Mouse (Mus musculus) cerebellum, adult 11-12 months (tissue): ENCODE measurements around the gene Olfr149.
"Not testable (repeated sequence)": the region's sequence is repeated elsewhere in the genome, so short reads cannot be mapped to it uniquely, and the experiment has no call there.

ENCODE experiments used
- DNase-seq: peaks from one replicate; pipeline ENCODE4 v3.0.0; 2022

Olfr149 gene

DNA sequence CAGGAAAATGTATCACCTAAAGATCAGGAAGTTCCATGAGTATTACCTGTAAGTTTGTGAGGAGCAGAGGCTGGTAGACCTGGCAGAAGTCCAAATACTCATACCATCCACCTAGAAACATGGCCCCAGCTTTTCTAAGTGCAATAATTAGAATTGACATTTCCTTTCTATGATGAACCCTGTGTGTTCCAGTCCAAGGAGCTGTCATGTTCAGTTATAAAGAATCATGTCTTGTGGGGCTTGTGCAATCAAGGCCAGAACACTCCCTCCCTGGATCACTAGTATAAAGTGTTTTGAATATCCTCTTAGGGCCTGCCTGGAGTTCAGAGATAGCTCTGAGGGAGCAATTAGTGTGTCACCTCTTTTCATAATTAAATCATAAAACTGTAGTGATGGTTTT, at the start of gene Olfr149:
Gene Olfr149, minus strand, starts transcription at position 101 of the 400 bp plus-strand sequence.
- no peak for DNase-seq

DNA sequence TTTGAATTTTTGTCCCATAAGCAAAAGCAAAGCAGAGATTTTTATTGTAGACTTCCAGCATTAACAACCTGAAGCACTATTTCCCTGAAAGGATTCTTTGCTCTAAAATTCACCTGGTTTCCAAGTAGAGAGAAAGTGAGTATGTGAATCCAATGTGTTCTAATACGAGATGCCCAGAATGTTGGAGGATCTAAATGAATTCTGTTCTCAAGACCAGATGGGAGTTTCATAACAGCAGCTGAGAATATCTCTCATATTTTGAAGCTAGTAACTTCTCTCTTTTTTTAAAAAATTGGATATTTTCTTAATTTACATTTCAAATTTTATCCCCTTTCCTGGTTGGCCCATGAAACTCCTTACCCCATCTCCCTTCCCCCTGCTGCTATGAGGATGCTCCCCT, 39.5 kb upstream of the Olfr149 start:
- no peak for DNase-seq

DNA sequence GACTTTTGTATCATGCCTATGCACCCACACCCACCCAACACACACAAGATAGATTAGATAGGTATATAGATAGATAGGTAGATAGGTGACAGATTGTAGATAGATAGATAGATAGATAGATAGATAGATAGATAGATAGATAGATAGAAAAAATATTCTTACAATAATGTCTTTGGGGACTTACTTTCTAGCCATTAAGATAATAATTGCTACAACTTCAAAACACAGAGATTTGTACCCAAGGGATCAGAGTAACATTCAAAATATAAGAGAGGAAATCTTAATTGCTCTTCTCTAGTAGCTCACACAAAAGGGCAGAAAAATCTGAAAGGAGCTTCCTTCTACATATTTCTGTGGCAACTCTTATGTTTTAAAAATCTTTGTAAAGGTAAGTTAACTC, 39.0 kb upstream of the Olfr149 start, which contains the start of gene Olfr967:
Gene Olfr967, plus strand, starts transcription at position 301 of the 400 bp plus-strand sequence.
- DNase-seq: no peak

DNA sequence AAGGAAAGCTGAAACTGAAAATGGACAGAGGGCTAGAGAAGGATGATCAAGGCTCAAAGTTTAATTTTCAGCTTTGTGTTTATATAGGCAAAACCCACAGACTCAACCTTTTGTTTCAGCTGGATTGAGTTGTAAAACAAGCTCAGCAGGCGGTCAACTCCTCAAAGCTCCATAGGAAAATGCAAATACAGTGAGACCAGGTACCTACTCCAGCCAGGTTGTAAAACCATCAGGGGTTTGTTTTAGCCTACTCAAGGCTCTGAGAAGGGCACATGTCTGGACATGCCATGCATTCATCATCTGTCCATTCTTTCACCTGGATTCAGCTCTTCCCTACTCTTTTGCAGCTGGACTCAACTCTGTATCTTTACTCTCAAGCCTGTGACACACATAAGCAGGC, 33.8 kb upstream of the Olfr149 start:
- no peak for DNase-seq

DNA sequence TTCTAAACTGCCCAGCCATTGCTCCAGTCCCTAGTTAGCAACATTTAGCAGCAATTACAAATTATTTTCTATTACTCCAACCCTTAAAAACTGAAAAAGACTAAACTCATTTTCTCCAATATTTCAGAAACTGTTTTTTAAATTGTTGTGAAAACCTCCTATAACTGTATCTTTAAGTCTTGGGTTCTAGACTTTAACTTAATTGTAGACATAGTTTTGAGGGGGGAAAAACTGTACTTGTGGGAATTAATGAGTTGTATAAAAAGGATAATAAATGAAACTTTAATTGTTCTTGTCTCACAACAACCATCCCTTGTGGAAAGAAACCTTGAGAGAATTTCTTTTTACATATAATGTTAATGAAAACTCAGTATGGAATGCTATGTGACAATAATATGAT, 23.8 kb upstream of the Olfr149 start, which contains the start of gene Olfr150:
Gene Olfr150, plus strand, starts transcription at position 301 of the 400 bp plus-strand sequence.
- no peak for DNase-seq

DNA sequence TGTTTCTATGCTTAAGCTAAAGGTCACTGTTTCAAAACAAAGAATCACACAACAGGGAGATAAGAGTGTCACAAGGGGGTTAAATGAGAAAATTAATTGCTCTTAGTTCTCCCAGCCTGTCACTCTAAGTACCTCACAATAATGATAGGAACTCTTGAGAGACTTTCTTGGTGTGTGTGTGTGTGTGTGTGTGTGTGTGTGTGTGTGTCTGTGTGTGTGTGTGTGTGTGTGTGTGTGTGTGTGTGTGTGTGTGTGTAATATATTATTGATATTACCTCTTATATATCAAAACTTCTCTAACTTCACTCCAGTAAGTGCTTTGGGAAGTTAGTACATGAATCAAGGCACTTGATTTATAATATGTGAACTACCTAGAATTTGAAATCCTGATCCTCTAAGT, 4.1 kb upstream of the Olfr149 start, which contains the start of gene Olfr965:
Gene Olfr965, plus strand, starts transcription at position 301 of the 400 bp plus-strand sequence.
- DNase-seq: no peak

DNA sequence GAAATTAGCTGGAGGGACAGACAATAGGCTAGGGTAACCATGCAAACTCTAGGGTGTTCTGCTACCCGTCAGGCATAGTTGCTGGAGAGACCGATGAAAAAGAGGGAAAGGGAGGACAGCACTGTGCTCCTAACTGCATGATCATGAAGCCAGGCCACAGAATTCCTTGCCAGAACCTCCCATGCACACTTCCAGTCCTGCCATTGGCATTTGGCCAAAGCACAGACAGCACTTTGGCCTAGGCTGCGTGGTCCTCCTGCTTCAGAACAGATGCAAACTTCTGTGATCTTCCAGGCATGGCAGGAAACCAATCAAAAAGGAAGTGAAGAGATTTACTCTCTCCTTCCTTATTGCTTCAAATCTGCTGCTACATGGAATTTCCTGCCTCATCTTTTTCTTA, 2.0 kb upstream of the Olfr149 start:
- DNase-seq: no peak

DNA sequence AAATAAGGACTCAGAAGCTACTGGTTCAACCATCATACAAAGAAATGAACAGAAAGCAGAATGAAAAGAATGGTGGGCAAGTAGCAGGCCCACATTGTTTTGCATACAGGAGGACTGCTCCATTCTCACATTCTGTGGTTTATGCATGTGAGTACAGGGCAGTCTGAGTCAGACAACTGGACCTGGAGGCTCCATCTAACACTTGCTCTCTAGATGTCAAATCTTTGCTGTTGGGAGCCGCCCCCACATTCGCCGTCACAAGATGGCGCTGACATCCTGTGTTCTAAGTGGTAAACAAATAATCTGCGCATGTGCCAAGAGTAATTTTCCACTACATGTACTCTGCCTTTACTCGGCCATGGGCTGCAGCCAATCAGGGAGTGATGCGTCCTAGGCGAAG, 5.8 kb downstream of the Olfr149 start:
- not testable (repeated sequence) for DNase-seq

DNA sequence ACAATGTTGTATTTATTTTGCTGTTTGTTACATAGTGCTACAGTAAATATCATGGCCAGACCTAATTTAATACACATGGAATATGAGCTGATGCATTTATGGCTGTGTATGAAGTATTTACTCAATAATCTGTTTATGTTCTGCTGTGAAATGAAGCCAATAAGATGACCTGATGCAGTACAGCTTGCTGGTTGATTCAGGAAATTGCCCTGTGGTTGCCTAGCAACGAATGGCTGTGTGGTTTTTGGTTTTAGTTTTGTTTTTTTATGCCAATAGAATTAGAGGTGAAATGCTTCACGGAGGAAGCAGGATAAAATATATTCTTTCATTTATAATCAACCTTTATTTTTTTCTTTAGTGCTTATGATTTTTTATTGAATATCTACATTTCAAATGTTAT, 27.6 kb downstream of the Olfr149 start:
- no peak for DNase-seq

DNA sequence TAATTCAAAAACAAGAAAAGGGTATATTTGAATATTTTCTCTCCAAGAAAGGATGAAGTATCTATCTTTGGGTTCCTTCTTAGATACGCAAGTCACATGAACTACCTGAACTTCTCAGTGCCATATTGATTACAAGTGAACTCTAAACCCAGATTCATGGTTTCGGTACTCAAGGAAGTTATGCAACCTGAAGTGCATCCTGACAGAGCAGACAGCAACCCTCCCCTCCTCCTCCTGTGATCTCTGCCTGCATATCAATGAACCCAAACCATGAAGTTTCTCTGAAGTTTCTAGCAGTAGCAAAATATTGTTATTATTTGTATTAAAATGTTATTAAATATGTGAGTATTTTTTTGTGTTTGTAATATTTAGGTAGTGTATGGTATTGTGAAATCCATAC, 28.4 kb downstream of the Olfr149 start:
- no peak for DNase-seq

DNA sequence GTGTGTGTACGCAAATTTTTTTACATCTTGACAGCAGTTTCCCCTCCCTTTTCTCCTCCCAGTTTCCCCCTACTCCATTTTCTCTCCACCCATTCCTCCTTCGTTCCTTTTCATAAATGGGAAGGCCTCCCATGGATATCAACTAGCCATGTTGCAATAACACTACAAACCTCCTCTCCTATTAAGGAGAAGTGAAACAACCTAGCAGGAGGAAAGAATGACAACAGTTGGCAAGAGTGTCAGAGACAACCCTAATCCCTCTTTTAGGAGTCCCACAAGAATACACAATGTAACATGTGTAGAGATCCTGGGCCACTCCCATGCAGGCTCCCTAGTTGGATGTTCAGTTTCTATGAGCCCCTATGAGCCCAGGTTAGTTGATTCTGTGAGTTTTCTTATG, 32.1 kb downstream of the Olfr149 start:
- DNase-seq: no peak

DNA sequence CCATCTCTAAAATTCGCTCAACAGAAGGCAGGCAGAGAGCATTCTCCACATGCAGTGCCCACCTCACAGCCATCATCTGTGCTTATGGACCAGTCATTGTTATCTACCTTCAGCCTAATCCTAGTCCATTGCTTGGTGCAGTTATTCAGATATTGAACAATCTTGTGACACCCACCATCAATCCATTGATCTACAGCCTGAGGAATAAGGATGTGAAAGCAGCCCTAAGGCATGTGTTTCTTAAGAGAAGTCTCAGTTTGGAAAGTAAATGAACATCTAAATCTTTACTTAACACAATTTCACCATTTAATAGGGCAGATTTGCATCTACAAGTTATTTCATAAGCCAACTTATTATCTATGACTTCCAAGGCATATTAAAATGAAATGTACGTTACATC, 37.2 kb downstream of the Olfr149 start:
- no peak for DNase-seq

DNA sequence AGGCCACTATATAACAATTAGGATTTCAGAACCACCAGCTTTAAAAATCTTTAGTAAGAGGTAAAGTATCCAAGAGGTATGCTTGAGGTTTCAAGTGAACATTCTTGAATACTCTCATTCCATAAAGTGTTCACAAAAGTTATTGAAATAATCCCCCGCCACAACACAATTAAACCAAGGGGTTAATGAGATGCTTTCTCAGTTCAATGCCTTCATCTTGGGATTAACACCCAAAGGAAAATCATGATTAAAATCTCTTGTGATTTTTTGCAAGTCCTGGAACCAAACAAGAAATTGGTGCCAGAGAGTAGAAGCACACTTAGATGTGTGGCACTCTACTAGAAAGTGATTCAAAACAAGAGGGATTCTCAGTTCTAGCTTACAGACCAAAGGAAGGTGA, 40.0 kb downstream of the Olfr149 start, which contains the start of gene Olfr963:
Gene Olfr963, plus strand, starts transcription at position 301 of the 400 bp plus-strand sequence.
- no peak for DNase-seq

DNA sequence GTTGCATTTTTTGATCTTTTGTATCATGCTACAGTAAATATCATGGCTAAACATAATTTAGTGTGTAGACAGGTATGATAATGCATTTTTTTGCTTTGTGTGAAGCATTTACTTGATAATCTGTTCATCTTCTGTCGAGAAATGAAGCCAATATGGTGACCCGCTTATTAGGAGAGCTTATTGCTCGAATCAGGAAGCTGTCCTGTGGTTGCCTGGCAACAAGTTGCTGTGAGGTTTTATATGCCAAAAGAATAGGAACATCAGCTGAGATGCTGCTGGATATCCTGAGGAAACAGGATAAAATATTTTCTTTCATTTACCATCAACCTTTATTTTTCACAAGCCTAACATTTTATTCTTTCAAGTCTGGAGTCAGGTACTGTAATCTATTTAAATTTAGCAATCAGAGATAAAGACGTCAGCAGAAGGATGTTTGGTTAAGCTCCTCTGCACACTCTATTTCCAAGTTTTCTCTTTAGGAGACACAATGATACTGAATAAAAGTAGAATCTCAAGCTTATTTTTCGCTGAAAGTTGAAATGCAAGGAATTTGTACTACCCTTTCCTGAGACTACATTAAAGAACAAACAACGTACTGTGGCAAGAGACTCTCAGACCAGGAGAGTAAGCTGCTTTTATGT, 52.0 kb downstream of the Olfr149 start:
- no peak for DNase-seq
